Mouse (Mus musculus) cerebellum, adult 2 months (tissue): ENCODE results near the gene Myo3a.

Experiments used
- CTCF ChIP-seq: fragments of 200-500 bp; IDR thresholded peaks from 2 replicates; pipeline ENCODE4 v1.5.1; 2011; ENCODE audit warnings: low read depth, mild to moderate bottlenecking, control low read depth, low read length, moderate library complexity, borderline replicate concordance; ENCODE audit not compliant: insufficient read depth
- POLR2A ChIP-seq: fragments of 200-500 bp; IDR thresholded peaks from 2 replicates; pipeline ENCODE4 v1.6.1; 2011; ENCODE audit warnings: low read length, control low read depth, borderline replicate concordance; ENCODE audit not compliant: insufficient read depth

GRCm38 (mm10) chr2:22297913-22298312, 70.6 kb downstream of the Myo3a start:
- no peak for TF ChIP-seq CTCF
- no peak for TF ChIP-seq POLR2A
